Mouse (Mus musculus) embryo, embryonic 10.5 days (tissue): ENCODE measurements around the gene Helz2.
"Not testable (repeated sequence)": the region's sequence is repeated elsewhere in the genome, so short reads cannot be mapped to it uniquely, and the experiment has no call there.

ENCODE experiments used
- DNase-seq: peaks from one replicate; pipeline ENCODE4 v3.0.0-alpha.2; 2015; ENCODE audit warnings: low spot score

Helz2 gene

GRCm38 (mm10) chr2:181196628-181197300 lies 45.1 kb downstream of the Helz2 start:
- DNase-seq = no peak

- DNase-seq = no peak
Observed at GRCm38 (mm10) chr2:181193044-181193443, 48.8 kb downstream of the Helz2 start.

GRCm38 (mm10) chr2:181191936-181192335 lies 49.9 kb downstream of the Helz2 start:
- no peak for DNase-seq

- not testable (repeated sequence) for DNase-seq
Observed at GRCm38 (mm10) chr2:181191385-181191784, 50.4 kb downstream of the Helz2 start.

- DNase-seq = no peak
Observed at GRCm38 (mm10) chr2:181189321-181189720, 52.5 kb downstream of the Helz2 start.

- DNase-seq = peak; percentile 9
Observed at GRCm38 (mm10) chr2:181188681-181189080, 53.1 kb downstream of the Helz2 start.

GRCm38 (mm10) chr2:181187121-181188000 lies 54.5 kb downstream of the Helz2 start, which contains the start of gene Ppdpf:
Gene Ppdpf (plus strand): TSS chr2:181187247.
- DNase-seq = peak; percentile 94

GRCm38 (mm10) chr2:181186635-181187034 lies 55.2 kb downstream of the Helz2 start:
- peak; percentile 96 for DNase-seq

- no peak for DNase-seq
Observed at GRCm38 (mm10) chr2:181180898-181181297, 60.9 kb downstream of the Helz2 start.

- no peak for DNase-seq
Observed at GRCm38 (mm10) chr2:181178471-181178870, 63.4 kb downstream of the Helz2 start.

GRCm38 (mm10) chr2:181178015-181178414 lies 63.8 kb downstream of the Helz2 start:
- no peak for DNase-seq
